Mouse (Mus musculus) adrenal gland, postnatal 4 days (tissue): ENCODE measurements around the gene Zfp583. TPM values are rescaled to one million over a fixed set of nuclear protein-coding genes. Genes with fewer than 3 reads are reported as not detected.

Experiments
- DNase-seq, 2 experiments: peaks; one replicate each; pipeline ENCODE4 v3.0.0; 2021 to 2022; ENCODE audit warnings: low spot score in 2 of 2, mixed read lengths in 2 of 2
- total RNA-seq, 2 experiments: library from RNA; stranded (reverse); gene quantifications; 2 replicates each; pipeline ENCODE4 v1.2.3; 2021

The Zfp583 gene
- total RNA-seq, 2 experiments from 2014 or later = 3.1 to 5.4 TPM

DNA sequence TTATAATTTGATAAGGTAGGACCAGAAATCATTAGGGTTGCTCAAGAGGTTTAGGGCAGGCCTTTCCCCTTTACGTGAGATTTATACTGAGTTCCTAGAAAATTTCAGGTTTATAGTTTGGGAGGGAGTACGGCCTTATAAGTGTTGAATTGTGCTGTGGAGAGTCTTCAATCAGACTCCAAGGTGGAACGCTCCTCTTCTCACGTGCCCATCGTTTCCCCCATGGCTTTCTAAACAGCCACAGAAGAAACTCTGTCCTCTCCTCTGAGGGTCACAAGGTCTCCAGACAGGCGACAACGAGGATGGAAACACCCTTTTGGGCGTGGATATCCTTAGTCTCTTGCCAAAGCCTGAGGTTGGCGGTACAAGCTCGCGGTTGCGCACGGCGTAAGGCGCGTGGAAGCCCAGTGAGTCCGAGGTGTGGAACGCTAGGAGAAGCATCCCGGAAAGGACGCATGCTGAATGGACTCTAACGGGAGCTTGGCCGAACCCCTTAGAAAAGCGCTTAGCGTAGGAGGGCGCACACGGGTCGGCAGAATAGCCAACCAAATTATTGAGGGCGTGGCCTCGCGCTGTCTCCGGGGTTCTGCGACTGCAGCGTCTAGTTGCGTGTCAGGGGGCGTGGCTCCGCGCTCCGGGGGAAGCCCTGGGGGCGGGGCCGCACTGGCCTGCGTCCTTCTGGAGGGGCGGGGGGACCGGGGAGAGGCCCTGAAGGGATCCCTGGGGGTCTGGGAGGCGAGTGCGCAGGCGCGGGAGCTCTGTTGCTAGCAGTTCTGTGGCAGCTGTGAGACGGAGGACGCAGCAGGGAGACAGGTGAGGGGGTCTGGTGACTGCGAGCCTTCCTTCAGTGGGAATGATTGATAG is 45.0 kb downstream of the Zfp583 start, which contains the start of gene Zfp667:
Gene Zfp667, plus strand, starts transcription at position 738 of the 864 bp plus-strand sequence.
- DNase-seq = peak; percentile 97 to 98

DNA sequence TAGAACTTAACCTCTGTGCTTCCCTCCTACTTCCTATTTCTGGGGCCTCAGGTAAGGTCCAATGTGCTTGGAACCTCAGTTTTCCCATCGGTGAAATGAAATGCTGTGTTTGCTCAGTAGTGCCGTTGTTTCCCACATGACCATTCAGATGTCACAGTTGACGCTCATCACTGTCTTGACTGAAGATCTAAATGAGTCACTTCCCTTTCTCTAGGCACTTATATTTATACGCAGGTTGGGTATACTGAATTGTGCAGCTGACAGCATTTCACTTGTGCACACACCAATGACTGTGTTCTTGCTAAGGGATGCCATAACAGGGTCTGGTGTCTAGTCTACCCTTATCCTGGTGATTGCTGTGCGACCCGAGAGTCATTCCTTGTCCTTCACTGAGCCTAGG is 45.7 kb downstream of the Zfp583 start:
- no peak for DNase-seq

DNA sequence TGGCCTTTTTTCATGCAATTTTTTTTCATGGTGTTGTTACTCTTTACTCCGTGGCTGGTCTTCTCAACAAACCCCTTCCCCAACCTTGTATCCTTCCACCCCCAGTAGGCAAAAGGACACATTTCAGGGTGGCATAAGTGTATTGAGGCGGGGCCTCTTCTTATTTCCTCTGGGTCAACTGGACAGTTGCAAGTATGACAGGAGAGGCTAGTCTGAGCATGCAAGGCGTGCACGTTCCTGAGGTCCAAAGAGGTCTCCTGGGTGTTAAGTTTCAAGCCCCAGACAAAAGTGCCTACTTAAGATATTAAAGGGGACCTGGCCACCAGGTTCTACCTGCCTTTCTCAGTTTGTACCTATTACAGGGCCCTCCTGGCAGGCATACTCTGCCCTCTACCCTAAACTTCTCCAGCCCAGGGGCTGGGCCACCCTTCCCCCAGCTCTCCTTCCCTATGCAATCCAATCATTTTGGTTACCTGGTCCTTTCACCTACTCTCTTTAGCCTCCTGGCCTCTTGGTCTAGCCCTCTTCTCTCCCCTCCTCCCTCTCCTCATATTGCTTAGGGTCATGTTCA is 46.6 kb downstream of the Zfp583 start:
- no peak for DNase-seq

DNA sequence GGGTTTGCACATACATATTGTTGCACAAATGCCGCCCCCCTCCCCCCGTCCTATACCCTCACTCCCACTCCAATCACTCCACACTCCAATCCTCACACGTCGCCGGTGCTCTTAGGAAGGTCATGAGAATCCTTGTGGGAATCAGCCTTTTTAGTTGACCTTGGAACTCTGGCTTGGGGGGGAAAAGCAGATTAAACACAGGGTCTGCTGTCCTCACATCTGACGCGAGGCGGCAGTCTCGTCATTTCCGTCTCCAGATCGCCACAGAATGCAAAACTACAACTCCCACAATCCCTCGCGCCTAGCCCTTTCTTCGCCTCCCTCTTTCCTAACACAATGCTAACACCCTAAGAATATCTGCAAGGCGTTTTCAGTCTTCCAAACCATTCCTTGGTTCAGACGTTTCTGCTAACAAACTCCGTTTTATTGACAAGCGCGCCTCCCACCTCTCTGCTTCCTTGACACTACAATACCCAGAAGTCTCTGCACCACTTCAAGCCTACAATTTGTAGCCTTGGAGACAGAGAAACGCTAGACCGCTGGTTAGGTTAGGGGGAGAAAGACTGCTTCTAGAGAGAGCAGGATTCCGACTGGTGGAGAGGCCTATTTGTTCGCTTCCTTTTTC is 47.5 kb downstream of the Zfp583 start:
- peak; percentile 22 to 44 for DNase-seq

DNA sequence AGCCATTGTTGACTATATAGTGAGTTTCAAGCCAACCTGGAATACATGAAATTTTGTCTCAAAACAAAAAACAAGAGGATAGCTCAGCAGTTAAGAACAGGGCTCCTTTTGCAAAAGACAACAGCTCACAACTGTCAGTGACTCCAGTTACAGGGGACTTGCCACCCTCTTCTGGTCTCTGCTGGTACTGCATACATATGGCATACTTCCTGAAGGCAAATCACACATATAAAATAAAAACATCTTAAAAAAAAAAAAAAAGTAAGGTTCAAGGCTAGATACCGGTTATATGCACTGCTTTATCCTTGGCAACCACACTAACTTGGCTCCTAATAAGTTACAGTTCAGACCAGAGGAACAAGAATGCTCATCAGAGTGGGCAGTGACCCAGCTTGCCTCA is 48.3 kb downstream of the Zfp583 start:
- DNase-seq = peak; percentile 31 to 56

DNA sequence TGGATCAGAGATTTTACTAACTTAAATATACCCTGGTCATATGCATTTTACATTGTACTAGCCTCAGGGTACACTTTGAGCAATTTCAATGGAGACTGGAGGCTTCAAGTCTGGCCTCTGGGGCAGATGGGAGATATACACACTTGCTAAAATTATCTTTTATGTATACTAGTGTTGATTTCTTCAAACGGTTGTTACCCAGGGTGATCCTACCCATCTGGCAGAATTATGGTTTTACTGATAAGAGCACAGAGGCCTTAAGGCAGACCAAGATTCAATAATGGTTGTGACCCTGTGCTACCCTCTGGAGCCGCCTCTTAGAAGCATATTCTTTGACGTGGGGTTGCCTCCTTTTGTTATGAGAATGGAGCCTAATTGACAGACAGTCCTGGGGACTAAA is 53.2 kb downstream of the Zfp583 start:
- no peak for DNase-seq

DNA sequence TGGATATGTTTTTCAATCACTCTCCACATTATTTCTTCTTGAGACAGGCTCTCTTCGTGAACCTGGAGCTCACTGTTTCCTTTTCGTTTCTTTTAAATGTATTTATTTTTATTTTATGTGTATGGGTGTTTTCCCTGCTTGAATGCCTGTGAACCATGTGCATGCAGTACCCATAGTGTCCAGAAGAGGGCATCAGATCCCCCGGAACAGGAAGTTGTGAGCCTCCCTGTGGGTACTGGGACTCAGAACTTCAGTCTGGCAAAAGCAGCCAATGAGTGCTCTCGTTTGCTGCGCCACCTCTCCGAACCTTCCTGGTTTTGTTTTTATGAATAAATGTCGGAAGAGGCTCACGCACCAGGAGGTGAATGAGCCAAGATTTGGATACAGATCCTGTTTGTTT is 65.4 kb downstream of the Zfp583 start:
- peak in 1 of 2 experiments; percentile 12 for DNase-seq

Other genes starting within 250 kb of the Zfp583 start
- gene Zfp787, start 175.3 kb downstream of the Zfp583 start, total RNA-seq = 10 to 100 TPM; 79.3 to 83.7 TPM
- 10 to 100 TPM; 31.3 to 36.3 TPM for gene Zfp444, start 159.1 kb downstream of the Zfp583 start, total RNA-seq
- gene Galp, start 134.2 kb downstream of the Zfp583 start, total RNA-seq = not detected
- gene Zscan5b, start 109.0 kb downstream of the Zfp583 start, total RNA-seq = not detected
- gene Epp13, start 78.6 kb downstream of the Zfp583 start, total RNA-seq = not detected
- 10 to 100 TPM in 1 of 2 experiments, 1 to 10 TPM in 1; 9.5 to 10.6 TPM for gene Zfp667, start 44.7 kb downstream of the Zfp583 start, total RNA-seq
- gene Gm3854, start 12.5 kb upstream of the Zfp583 start, total RNA-seq = 1 to 10 TPM; 1.6 to 1.7 TPM
- 1 to 10 TPM; 3.9 to 4.0 TPM for gene Zfp78, start 32.0 kb upstream of the Zfp583 start, total RNA-seq
- 1 to 10 TPM; 6.8 to 9.0 TPM for gene Zfp28, start 52.0 kb upstream of the Zfp583 start, total RNA-seq
- gene Smim17, start 67.4 kb upstream of the Zfp583 start, total RNA-seq = under 1 TPM; 0.17 to 0.40 TPM
- gene Gm20715, start 79.0 kb upstream of the Zfp583 start, total RNA-seq = under 1 TPM in 1 of 2 experiments, not detected in 1; 0.08 TPM
- not detected for gene Olfr1344, start 107.4 kb upstream of the Zfp583 start, total RNA-seq
- gene Olfr1336, start 124.9 kb upstream of the Zfp583 start, total RNA-seq = under 1 TPM in 1 of 2 experiments, not detected in 1; 0.03 TPM
- gene Olfr1346, start 135.8 kb upstream of the Zfp583 start, total RNA-seq = not detected
- gene Olfr5, start 155.7 kb upstream of the Zfp583 start, total RNA-seq = not detected
- gene Olfr1347, start 168.5 kb upstream of the Zfp583 start, total RNA-seq = not detected
- gene Olfr1348, start 177.5 kb upstream of the Zfp583 start, total RNA-seq = not detected
- not detected for gene Olfr1349, start 191.7 kb upstream of the Zfp583 start, total RNA-seq
- gene Olfr1350, start 233.6 kb upstream of the Zfp583 start, total RNA-seq = not detected